Mouse (Mus musculus): ENCODE data around the gene Slc35b1. TPM values are rescaled to one million over a fixed set of nuclear protein-coding genes. Genes with fewer than 3 reads are reported as not detected.

Gene Slc35b1
- polyA plus RNA-seq, 1 experiment = 35.9 TPM

DNA sequence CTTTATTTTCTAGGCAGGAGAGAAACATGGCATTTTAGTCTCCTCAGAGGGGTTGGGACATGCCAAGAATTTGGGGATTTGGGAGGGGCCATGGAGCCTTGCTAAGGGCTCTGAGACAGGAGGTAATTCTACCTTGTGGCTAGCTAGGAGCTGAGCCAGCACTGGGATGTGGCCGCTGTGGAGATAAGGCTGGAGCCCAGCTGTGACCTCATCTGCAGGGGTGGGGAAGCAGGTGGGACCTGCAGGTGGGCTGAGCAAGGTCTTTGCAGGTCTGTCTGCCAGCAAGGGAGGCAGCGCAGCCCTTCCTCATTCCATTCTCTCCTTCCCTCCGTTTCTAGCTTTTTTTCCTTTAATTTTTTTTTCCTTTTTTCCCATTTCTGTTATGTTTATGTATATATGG, 26.2 kb upstream of the Slc35b1 start:
- no peak for TF ChIP-seq CTCF (IDR thresholded peaks at IDR 0.05; ENCODE audit: low read depth, low read length)
- no peak for TF ChIP-seq POLR2A (IDR thresholded peaks at IDR 0.05; ENCODE audit: borderline replicate concordance, low read depth, low read length)
- Histone ChIP-seq H3K27ac (ENCODE audit: insufficient read depth, low read depth, low read length) (no peak overlapping the region), H3K4me1 (ENCODE audit: control insufficient read depth, insufficient read depth, low read length) (peaks cover 18% of the 10 kb centered on the region), H3K4me3 (ENCODE audit: insufficient read depth, low read length) (no peak overlapping the region)

DNA sequence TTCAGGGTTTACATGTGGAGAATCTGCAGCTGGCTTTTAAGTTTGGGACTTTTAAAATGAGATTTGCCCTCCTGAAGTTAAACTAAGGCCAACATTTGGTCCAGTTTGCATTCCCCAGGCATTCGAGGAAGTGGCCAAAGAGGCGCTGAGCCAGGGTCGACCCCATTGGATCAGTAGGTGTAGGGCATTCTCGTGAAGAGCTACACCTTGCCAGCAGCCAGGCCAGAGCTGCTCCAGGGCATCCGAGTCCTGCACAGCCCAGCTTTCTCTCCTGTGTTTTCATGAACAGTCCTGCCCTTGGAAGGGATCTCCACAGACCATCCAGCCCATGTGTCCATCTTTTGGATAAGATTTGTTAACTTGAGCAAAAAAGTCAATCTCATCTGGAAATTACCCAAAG, 20.1 kb upstream of the Slc35b1 start:
- TF ChIP-seq CTCF (IDR thresholded peaks at IDR 0.05; ENCODE audit: low read depth, low read length) = no peak
- TF ChIP-seq POLR2A (IDR thresholded peaks at IDR 0.05; ENCODE audit: borderline replicate concordance, low read depth, low read length) = no peak
- Histone ChIP-seq H3K4me1 (ENCODE audit: control insufficient read depth, insufficient read depth, low read length) (peaks cover 2% of the 10 kb centered on the region; the same call in 1 of the 2 replicates), H3K4me3 (ENCODE audit: insufficient read depth, low read length) (no peak overlapping the region), H3K27ac (ENCODE audit: insufficient read depth, low read depth, low read length) (no peak overlapping the region)

DNA sequence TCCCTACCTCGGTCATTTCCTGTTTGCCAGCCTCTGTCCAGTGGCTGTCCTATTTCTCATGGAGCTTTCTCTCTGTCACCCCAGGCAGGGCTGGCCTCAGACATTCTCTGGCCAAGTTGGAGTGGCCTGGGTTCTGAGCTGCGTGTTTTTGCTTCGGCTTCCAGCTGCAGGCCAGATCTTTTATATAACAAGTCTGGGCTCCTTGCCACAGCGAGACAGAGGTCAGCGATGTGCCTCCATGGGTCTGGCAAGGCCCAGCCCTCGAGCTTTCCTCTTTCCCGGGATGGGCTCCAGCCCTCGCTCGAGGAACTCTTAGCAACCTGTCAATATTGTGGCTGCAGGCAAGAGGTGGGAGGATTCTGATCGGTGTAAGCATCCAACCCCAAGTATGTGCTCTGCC, 18.9 kb upstream of the Slc35b1 start:
- Histone ChIP-seq H3K27ac (ENCODE audit: insufficient read depth, low read depth, low read length) (no peak overlapping the region), H3K4me3 (ENCODE audit: insufficient read depth, low read length) (no peak overlapping the region), H3K4me1 (ENCODE audit: control insufficient read depth, insufficient read depth, low read length) (peaks cover 6% of the 10 kb centered on the region)
- TF ChIP-seq POLR2A (IDR thresholded peaks at IDR 0.05; ENCODE audit: borderline replicate concordance, low read depth, low read length) (no peak), CTCF (IDR thresholded peaks at IDR 0.05; ENCODE audit: low read depth, low read length) (no peak)

DNA sequence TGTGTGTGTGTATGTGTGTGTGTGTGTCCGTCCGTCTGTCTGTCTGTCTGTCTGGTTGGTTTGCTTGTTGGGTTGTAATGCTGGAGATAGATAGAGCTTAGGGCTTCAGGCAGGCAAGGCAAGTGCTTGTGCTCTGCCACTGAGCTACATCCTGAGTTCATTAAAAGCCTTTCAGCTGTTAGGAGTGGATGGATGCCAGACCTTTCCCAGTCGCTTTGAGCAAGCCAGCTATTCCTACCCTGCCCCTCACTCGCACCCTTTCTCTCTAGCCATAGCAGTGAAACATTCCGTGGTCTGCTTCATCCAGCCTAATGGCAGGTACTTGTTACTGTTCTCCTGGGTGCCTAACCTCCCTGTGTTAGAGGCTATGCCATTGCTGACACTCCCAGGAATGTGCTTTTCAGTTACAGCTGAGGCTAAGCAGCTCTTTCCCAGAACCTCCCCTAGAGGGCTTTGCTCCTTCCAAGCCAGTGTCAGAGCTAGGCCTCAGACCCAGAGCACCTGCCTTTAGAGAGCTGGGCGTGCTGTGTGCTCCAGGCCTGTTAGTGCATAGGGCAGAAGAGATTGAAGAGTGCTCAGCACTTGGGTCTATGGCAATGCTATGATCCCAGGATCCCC, 18.1 kb upstream of the Slc35b1 start:
- Histone ChIP-seq H3K27ac (ENCODE audit: insufficient read depth, low read depth, low read length) (no peak overlapping the region), H3K4me1 (ENCODE audit: control insufficient read depth, insufficient read depth, low read length) (peaks cover 6% of the 10 kb centered on the region), H3K4me3 (ENCODE audit: insufficient read depth, low read length) (no peak overlapping the region)
- TF ChIP-seq POLR2A (IDR thresholded peaks at IDR 0.05; ENCODE audit: borderline replicate concordance, low read depth, low read length) (no peak), CTCF (IDR thresholded peaks at IDR 0.05; ENCODE audit: low read depth, low read length) (no peak)

DNA sequence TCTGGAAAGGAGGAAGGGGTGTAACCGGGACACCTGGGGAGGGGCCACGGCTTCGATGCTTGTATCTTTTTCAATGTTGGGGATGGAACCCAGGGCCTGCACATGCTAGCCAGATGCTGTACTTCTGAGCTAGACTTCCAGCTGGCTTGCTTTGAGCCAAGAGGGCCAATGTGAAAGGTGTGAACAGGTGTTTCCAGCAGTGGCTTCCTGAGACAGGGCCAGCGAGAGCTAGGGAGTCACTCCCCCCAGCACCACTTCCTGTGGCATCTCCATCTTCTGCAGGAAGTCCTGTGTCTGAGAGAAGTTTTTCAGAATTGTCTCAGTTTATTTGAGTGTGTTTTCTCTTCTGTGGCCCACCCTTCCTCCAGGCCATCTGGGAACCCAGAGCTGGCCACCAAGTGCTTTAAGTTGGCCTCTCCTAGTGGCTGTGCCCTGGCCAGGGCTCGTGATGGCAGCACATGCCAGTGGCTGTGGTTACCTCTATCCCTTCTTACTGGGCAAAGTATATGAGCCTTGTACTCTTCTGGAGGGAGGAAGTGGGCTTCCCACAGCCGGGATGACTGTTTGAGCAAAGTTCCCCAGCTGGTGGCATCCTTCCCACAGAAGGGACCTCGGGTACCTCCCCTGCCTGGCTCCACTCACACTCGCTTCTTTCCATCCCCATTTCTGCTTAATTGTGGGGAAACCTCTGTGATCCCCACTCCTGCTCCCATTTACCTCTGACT, 17.3 kb upstream of the Slc35b1 start:
- Histone ChIP-seq H3K4me1 (ENCODE audit: control insufficient read depth, insufficient read depth, low read length) (peaks cover 6% of the 10 kb centered on the region), H3K4me3 (ENCODE audit: insufficient read depth, low read length) (no peak overlapping the region), H3K27ac (ENCODE audit: insufficient read depth, low read depth, low read length) (no peak overlapping the region)
- TF ChIP-seq POLR2A (IDR thresholded peaks at IDR 0.05; ENCODE audit: borderline replicate concordance, low read depth, low read length) = no peak
- TF ChIP-seq CTCF (IDR thresholded peaks at IDR 0.05; ENCODE audit: low read depth, low read length) = no peak

DNA sequence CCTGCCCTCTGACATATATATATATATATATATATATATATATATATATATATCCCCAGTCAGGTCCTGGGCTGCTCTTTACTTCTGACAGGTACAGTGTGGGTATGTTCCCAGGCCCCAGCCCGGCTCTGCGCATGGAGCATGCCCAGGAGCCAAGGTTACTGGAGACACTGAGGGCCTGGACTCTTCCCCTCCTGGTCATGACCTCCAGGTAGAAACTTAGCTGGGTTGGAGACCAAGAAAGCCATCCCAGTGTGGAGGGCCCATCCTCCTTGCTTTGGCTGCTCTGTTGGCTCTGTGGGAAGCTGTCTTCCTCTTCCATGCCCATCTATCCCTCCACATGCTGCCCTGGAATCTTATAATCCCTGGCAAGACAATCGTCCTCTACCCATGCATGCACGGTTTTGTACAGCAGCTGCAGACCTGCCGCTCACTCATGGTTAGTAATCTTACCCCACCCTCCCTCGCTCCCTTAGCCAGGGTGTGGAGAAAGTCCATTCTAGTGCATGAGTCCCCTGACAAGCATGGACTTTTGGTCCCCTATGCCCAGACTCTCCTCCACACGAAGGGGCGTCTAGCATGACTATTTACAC, 16.2 kb upstream of the Slc35b1 start:
- no peak overlapping the region for H3K27ac ChIP-seq (ENCODE audit: insufficient read depth, low read depth, low read length)
- H3K4me1 ChIP-seq (ENCODE audit: control insufficient read depth, insufficient read depth, low read length) = peaks cover 6% of the 10 kb centered on the region
- TF ChIP-seq POLR2A (IDR thresholded peaks at IDR 0.05; ENCODE audit: borderline replicate concordance, low read depth, low read length) = no peak
- no peak for TF ChIP-seq CTCF (IDR thresholded peaks at IDR 0.05; ENCODE audit: low read depth, low read length)

DNA sequence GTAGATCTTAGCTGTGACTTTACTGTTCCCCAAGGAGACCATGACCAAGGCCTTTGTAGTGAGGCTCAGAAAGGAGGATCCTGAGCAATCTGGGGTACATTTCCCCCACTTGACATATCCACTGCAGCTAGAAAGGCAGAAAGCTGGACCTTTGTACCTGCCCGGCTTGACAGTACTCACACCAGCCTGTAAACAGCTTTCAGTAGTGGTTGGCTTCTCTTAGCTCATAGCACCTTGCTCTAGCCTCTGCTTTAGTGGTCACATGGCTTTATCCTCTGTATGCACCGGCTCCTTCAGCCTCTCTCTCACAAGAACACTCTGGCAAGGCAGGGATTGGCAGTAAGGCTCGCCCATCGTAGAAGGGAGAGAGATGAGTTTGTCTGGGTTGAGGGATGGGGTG, 15.6 kb upstream of the Slc35b1 start:
- Histone ChIP-seq H3K27ac (ENCODE audit: insufficient read depth, low read depth, low read length) (no peak overlapping the region), H3K4me3 (ENCODE audit: insufficient read depth, low read length) (no peak overlapping the region), H3K4me1 (ENCODE audit: control insufficient read depth, insufficient read depth, low read length) (peaks cover 6% of the 10 kb centered on the region)
- no peak for TF ChIP-seq CTCF (IDR thresholded peaks at IDR 0.05; ENCODE audit: low read depth, low read length)
- no peak for TF ChIP-seq POLR2A (IDR thresholded peaks at IDR 0.05; ENCODE audit: borderline replicate concordance, low read depth, low read length)

More for the DNA sequence above, 16.2 kb upstream of the Slc35b1 start:
- no peak overlapping the region for H3K4me3 ChIP-seq (ENCODE audit: insufficient read depth, low read length)

DNA sequence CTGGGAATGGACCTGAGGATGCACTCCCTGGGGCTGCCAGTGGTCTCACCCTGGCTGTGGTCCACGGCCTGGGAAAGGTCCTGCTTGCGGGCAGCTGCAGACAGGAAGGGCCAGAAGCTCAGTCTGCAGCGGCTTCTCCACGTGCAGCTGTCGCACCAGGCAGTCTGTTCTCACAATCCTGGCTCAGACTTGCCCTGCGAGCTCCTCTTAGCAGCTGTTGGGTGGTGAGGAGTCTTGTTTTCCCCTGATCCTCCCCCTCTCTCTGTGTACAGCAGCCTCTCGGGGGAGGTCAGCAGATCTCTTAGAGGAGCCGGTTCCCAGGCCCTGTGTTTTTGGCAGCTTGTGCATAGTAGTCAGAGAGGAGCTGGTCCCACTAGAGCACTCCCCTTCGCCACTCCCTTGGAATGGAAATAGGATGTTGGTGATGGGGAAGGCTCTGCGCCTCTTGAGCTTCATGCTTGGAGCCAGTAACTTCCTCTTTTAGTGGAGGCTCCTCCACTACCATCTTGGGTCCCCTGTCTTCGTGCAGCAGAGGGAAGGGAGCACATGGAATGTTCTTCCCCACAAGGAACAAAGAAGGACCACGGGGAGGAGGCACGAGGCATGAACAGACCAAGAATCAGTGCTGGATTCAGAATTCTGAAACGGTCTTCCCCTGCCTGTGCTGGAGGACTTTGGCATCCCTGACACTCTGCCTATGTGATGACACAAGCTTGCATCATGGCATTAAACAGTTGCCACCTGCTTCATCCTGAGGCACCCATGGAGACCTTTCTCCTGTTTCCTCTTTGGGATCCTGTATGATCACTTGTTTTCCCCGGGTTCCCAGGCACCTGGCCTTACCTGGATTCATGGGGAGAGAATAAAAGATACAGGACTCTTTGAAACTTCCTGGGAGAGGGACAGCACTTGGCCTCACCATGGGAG, 14.3 kb upstream of the Slc35b1 start:
- H3K4me1 ChIP-seq (ENCODE audit: control insufficient read depth, insufficient read depth, low read length) = peaks cover 6% of the 10 kb centered on the region
- TF ChIP-seq CTCF (IDR thresholded peaks at IDR 0.05; ENCODE audit: low read depth, low read length) (no peak), POLR2A (IDR thresholded peaks at IDR 0.05; ENCODE audit: borderline replicate concordance, low read depth, low read length) (no peak)
- no peak overlapping the region for H3K4me3 ChIP-seq (ENCODE audit: insufficient read depth, low read length)
- H3K27ac ChIP-seq (ENCODE audit: insufficient read depth, low read depth, low read length) = no peak overlapping the region

DNA sequence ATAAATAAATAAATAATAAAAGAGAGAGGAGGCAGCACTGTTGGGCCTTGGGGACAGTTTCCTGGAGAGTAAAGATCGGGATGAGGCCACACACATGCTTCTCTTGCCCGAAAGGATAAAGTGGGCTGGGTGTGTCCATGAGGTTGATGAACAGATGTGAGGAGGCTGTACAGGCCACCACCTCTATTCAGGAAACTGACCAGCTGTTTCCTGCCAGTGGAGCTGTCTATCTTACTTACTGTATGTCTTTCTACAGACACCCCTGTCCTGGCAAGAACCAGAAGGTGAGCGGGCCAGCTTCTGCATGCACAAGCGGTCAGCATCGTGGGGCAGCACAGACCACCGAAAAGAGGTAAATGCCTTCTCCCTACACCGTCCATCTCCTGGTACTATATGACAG, 13.3 kb upstream of the Slc35b1 start:
- TF ChIP-seq CTCF (IDR thresholded peaks at IDR 0.05; ENCODE audit: low read depth, low read length) (no peak), POLR2A (IDR thresholded peaks at IDR 0.05; ENCODE audit: borderline replicate concordance, low read depth, low read length) (no peak)
- H3K4me1 ChIP-seq (ENCODE audit: control insufficient read depth, insufficient read depth, low read length) = peaks cover 6% of the 10 kb centered on the region
- H3K4me3 ChIP-seq (ENCODE audit: insufficient read depth, low read length) = no peak overlapping the region
- no peak overlapping the region for H3K27ac ChIP-seq (ENCODE audit: insufficient read depth, low read depth, low read length)
